Mouse (Mus musculus) cerebellum, adult 11-12 months (tissue): ENCODE measurements around the gene Caskin1.

Experiments used
- DNase-seq: peaks from one replicate; pipeline ENCODE4 v3.0.0; 2022

The Caskin1 gene

GRCm38 (mm10) chr17:24496026-24496425 is 7.6 kb downstream of the Caskin1 start:
- no peak for DNase-seq

DNA sequence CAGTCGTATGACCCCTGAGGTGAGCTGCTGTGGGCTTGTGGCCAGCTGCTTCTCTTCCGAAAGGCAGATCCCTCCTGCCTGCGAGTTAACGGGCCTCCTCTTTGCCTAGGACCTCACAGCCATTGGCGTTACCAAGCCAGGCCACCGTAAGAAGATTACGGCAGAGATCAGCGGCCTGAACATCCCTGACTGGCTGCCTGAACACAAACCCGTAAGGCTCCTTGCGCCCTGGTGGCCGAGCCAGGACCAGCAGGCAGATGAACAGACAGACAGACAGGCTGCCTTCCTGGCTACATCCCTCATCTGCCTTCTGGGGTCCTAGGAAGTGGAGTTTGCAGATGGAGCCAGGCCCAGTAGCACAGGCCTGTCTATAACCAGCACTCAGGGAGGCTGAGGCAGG is 13.8 kb downstream of the Caskin1 start:
- DNase-seq, result no peak

DNA sequence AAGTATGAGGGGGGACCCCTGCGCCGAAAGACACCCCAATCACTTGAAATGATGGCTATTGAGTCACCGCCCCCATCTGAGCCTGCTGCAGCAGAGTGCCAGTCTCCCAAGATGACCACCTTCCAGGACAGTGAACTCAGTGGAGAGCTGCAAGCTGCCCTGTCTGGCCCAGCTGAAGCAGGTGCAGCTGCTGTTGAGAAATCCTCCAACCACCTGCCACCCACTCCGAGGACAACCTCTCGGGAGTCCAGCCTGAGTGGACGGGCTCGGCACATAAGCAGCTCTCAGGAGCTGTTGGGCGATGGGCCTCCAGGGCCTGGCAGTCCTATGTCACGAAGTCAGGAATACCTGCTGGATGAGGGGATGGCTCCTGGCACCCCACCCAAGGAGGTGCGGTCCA is 15.7 kb downstream of the Caskin1 start:
- no peak for DNase-seq

DNA sequence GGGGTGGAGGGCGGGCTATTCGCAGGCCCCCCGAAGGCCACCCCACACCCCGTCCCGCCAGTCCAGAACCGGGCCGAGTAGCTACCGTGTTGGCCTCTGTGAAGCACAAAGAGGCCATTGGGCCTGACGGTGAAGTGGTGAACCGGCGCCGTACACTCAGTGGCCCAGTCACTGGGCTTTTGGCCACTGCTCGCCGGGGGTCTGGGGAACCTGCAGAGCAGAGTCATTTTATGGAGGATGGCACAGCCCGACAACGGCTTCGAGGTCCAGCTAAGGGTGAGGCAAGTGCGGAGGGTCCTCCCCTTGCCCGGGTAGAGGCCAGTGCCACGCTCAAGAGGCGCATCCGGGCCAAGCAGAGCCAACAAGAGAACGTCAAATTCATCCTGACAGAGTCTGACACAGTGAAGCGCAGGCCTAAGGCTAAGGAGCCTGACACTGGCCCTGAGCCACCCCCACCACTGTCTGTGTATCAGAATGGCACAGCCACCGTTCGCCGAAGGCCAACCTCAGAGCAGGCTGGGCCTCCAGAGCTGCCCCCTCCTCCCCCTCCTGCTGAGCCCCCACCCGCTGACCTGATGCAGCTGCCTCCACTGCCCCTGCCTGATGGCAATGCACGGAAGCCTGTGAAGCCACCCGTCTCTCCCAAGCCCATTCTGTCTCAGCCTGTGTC is 17.0 kb downstream of the Caskin1 start:
- no peak for DNase-seq

- peak; percentile 62 for DNase-seq
These were observed 18.1 kb downstream of the Caskin1 start for GRCm38 (mm10) chr17:24506332-24507070.

- DNase-seq, result peak; percentile 56
These were observed 18.8 kb downstream of the Caskin1 start for GRCm38 (mm10) chr17:24507129-24507664.

GRCm38 (mm10) chr17:24507806-24508460 is 19.5 kb downstream of the Caskin1 start:
- no peak for DNase-seq

- peak; percentile 56 for DNase-seq
These were observed 25.2 kb downstream of the Caskin1 start for GRCm38 (mm10) chr17:24513609-24514008.

GRCm38 (mm10) chr17:24514270-24515257 is 26.2 kb downstream of the Caskin1 start:
- DNase-seq, result no peak

- DNase-seq, result no peak
These were observed 32.0 kb downstream of the Caskin1 start for GRCm38 (mm10) chr17:24520450-24520849.

DNA sequence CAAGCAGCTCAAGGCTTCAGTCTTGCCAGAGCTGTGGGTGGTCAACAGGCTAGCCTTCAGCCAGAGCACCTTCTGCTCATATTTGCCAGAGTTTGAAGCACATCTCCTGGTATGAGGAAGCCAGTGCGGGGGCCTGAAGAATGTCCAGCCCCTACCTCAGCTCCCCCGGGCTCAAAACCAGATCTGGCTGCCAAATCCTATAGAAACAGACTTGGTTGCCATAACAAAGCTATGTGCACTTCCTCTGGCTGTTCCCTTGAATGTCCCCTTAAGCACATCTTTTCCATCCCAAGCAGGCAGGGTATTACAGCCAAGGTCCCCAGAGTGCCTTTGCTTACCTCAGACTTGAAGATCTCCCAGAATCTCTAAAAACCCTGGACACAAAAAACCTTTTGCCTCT is 36.3 kb downstream of the Caskin1 start:
- no peak for DNase-seq

GRCm38 (mm10) chr17:24527315-24527714 is 38.9 kb downstream of the Caskin1 start:
- no peak for DNase-seq

GRCm38 (mm10) chr17:24527723-24528559 is 39.5 kb downstream of the Caskin1 start, which contains the start of gene Traf7:
Gene Traf7 (minus strand): TSS chr17:24527938.
- DNase-seq, result peak; percentile 98

GRCm38 (mm10) chr17:24528560-24528918 is 40.1 kb downstream of the Caskin1 start:
- DNase-seq, result no peak

GRCm38 (mm10) chr17:24529007-24529451 is 40.6 kb downstream of the Caskin1 start:
- DNase-seq, result peak; percentile 70

DNA sequence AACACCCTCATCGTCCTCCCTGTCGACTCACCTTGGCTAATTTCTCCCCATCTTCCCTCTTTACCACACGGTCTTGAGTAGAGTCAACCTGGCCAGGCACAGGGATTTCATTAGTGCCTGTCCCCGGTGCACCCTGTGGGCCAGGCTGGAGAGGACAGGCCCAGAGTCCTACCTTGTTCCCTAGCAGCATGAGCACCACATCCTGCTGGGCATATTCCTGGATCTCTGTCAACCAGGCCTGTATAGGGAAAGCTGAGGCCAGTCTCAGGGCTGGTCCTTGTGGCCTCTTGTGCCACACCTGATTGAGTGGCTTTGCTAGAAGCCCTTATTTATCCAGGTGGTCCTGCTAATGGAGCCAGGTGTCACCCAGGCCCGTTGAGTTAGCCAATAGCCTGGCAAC is 41.5 kb downstream of the Caskin1 start:
- DNase-seq, result no peak

- DNase-seq, result no peak
These were observed 42.1 kb downstream of the Caskin1 start for GRCm38 (mm10) chr17:24530361-24531050.

DNA sequence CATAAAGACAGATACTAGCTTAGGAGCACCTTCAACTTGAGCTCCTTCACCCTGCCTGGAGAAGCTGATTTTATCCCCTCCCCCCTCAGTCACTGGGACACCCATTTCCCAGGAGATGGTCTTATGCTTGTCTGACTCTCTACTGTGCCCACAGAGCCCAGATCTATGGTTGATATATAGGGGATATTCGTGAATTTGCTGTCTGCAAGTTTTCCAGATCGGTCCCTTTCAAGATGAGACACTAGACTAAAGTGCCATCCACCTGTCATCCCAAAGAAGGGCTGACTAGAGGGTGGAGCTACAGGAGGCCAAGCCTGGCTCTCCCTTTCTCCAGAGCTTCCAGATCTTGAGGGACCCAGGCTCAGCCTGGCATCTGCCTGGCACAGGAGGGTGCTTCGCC is 42.7 kb downstream of the Caskin1 start:
- DNase-seq, result no peak

DNA sequence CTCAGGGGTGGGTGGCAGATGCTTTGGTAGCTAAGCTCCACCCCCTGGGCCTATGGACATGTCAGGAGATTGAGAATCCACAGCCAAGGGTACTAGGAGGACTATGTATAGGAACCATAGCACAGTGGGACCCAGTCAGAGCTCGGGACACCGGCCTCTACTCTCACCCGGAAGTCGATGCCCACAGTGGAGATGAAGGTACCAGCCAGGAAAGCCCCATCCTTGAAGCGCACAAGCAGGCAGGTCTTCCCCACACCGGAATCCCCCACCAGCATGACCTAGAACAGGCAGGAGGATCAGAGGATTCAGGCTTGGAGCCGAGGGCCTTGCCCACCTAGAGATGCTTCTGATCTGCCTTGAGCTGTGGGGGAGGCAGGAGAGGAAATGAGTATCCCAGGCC is 43.6 kb downstream of the Caskin1 start:
- peak; percentile 53 for DNase-seq

DNA sequence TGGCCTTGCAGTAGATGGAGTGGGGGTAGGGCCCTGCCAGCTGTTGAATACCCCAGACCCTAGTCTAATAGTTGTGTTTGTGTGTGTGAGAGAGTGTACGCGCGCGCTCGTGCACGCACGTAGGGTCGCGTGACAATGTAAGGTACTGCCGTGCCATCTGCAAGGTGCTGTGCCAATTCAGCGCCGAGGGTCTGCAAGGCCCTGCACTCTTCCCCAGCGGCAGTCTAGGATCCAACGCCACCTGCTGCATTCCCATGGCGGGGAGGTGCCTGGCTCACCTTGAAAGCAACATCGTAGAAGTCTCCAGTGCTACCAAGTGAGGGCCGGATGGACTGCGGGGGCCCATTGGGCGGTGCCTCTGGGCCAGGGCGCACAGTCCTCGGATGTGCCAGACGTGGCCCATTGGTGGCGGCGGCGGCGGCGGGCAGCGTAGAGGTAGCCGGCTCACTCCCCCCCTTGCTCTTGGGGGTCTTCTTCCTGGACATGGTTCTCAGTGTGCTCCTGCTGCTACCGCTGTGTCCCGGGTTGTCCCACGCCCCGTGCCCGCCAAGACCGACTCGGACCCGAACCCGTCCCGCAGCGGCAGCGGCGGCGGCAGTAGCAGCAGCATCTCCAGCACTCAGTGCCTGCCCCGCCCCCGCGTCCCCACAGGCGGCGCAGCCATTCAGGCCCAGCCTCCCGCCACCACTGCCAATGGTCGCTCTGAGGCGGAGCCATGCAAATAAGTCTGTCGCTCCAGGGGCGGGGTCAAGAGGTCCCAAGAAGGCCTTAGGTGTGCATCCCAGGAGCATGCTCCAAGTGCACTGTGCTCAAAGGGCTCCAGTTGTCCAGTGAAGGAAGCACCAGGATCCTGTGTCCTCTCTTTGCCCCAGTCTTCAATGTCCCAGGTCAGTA is 44.9 kb downstream of the Caskin1 start:
- DNase-seq, result peak; percentile 96
